Mouse (Mus musculus): ENCODE results near the gene Nol8.
A peak's percentile ranks its signal among the peaks of the same experiment; 100 is the strongest.

Gene Nol8

DNA sequence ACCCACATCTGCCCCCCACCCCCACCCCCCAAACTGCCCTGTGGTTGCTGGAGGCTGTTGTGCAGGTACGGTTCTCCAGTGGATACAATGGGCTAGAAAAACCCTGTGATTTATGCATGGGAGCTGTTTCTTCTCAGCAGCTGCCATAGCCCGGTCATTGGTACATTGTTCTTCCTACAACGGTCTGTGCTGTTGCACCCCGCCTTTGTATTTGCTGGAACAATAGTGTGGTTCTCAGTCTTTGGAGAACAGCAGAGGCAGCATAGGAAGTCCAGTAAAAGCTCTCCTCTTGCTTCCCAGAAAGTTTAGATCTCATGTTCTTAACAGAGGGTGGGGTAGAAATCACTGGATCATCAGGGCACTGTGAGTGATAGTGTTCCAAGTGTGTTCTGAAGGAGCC lies 31.4 kb downstream of the Nol8 start:
- DNase-seq (ENCODE audit: low read depth, low spot score): peak; percentile 69

DNA sequence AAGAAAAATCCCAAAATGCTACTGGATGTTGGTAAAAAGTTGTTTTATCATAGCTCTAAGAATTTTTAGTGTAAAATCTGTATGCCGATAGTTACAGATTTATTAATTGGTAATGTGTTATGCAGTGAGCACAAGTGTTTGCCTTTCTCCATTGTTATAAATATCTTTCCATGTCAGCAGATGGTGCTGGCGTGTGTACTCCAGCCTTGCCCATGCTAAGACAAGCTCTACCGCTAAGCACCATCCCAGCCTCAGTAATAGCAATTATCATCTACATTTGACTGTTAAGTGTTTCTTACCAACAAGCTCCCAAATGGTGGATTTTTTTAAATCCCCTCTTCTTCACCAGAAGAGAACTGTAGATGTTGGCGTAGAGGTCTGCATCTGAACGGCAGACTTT lies 38.2 kb downstream of the Nol8 start:
- DNase-seq (ENCODE audit: low read depth, low spot score): no peak

DNA sequence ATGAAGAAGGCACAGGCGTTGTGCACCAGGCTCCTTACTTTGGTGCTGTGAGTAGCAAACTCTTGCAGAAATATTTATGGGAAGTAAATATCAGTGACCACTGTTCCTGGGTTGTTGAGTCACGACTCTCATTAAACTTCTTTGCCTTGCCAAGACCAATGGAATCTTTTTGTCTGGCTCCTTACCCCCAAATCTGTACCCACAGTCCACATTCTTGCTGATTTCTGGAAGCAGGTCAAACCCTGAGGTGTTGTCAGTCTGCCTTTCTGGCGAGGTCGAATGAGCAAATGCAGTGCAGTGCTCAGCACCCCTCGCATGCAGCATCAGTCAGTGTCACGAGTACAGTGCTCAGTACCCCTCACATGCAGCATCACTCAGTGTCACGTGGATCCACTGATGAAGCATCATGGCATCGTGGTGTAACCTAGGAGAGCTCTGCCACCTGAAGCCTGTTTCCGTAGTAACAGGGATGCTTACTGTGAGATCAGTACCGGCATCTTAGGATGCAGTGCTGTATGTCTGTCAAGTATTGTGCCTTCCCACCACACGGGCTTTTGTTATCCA lies 50.4 kb downstream of the Nol8 start:
- no peak for DNase-seq (ENCODE audit: low read depth, low spot score)

DNA sequence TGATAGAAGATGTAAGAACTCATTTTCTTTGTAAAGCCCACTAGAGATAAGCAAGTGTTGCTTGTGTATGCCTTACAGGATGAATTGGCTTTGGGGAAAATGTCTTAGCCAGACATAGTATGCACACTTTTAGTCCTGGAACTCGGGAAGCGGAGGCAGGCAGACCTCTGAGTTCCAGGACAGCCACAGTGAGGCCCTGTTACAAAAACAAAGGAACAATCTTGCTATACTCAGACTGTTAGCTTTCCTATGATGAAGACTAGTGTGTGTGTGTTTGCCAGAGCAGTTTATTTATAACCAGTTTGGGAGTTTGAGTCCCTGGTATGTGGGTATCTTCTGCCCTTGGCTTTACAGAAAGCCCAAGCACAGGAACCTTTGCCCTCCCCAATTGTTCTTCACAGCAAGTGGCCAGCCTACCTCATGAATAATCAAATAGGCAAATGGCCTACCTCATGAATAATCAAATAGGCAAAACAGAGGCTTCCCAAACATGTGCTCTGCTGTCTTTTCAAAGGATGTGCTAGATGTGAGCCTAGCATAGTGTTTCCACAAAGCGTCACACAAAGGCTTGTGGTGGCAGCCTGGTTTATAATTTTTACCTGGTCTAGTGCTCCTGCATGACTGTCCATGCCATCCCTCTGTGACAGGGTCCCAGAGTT lies 53.3 kb downstream of the Nol8 start:
- DNase-seq (ENCODE audit: low read depth, low spot score): peak; percentile 86

DNA sequence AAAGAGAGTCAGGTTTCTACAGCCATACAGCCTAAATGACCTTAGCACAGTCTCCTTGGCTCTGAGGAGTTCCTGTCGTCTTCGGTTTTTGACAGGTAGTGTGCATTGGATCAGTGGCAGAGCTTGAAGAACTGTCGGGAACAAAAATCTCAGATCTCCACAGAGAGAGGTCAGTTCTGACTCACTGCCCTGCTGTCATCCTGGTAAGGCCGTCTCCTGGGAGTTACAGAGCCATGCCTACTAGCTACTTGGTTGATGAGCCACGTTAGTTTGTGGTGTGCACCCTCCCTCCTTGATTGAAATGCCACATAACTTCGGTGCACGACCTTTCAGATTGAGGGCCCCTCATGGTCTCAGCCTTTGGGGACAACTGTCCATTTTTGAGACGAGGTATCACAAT lies 55.4 kb downstream of the Nol8 start:
- DNase-seq (ENCODE audit: low read depth, low spot score): no peak

DNA sequence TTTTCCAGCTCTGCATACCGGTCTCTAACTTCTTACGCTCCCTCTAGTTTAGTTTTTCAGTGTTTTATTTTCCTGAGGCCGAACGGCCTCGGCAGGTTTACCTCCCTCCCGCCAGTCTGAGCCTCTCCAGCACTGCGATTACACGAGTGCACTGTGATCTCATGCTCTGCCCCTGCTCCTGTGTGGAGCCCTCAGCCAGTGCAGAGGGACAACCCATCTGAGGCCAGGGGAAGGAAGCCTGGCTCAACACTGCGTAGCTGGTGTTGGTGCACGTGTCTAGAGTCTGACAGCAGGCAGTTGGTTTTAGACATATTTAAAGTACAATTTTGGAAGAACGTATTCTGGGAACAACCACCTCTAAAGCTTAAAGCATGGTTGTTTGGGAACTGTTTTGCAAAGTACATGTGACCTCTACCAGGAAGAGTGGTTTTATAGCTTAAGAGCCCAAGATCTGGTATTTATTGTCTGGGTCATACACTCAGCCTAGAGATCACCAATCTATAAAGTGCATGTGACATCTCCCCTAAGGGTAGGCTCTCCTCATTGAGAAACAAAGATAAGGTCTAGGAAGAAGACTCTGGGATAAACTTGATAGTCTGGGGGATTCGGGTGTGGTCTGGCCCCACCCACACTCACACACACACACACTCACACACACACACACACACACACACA lies 59.3 kb downstream of the Nol8 start:
- DNase-seq (ENCODE audit: low read depth, low spot score): no peak

DNA sequence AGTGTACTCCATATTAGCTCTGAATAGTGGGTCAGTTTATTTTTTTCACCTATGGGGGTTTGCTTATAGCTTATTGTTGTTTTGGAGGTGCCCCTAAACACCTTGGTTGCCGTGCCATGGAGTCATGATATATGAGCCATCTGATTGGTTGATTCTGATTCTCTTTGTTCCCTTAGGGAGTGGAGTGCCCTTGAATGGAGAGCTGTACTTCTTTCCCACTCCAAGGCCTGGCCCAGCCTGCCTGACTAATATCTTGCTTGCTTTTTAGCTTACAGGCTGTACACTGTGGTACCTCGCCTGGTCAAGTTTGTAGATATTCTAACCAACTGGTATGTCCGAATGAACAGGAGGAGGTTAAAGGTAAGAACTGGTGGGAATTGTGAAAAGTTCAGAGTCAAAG lies 66.4 kb downstream of the Nol8 start:
- no peak for DNase-seq (ENCODE audit: low read depth, low spot score)
